Mouse (Mus musculus): Measurements from ENCODE around the gene Itga2. TPM values are rescaled to one million over a fixed set of nuclear protein-coding genes. Genes with fewer than 3 reads are reported as not detected.

Itga2 gene
- polyA plus RNA-seq (2016; fragmentation: Nextera tagmentation; extraction: Ambion mirVana) = 2.8 and 3.3 TPM in 2 replicates

DNA sequence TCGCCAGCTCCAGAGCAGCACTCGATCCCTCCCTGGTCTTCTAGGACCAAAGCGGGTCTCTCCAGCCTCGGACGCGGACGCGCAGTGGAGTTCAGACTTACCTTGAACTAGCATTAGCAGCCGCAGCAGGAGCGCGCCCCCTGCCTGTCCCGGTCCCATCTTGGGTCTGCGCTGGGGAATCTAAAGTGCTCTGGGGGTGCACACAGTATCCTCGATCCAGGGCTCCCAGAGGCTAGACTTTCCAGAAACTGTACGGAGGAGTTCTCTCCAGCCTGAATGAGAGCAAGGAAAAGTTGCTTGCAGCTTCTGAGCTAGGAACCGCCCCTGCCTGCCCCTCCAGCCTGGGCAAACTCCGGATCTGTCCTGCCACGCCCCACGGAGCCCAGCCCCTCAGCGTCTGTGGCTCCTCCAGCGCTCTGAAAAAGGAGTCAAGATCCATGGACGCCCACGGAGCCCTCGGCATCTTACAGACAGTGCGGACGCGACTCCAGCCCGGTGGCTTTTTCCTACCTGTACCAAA, at the start of gene Itga2:
Gene Itga2, minus strand, starts transcription at position 326 of the 520 bp plus-strand sequence.
- peaks cover 8% of the 10 kb centered on the region for H3K4me1 ChIP-seq
- H3K36me3 ChIP-seq = no peaks in the 10 kb centered on the region
- H3K4me2 ChIP-seq (replicated peaks) = peak within 1 kb of the TSS; percentile 63
- H3K9me3 ChIP-seq = no peaks in the 10 kb centered on the region
- peak within 1 kb of the TSS; percentile 43 for H3K4me3 ChIP-seq
- 2% methylated on average over 28 of the region's 28 CpGs for WGBS
- peak within 1 kb of the TSS; percentile 42; the same call in 1 of the 2 replicates for H3K9ac ChIP-seq
- no peak within 1 kb of the TSS for H3K27ac ChIP-seq
- peak; percentile 69 for ATAC-seq (ENCODE audit: insufficient number of reproducible peaks, insufficient read depth, low FRiP score, low TSS enrichment)
- peaks cover 12% of the 10 kb centered on the region; the same call in 1 of the 2 replicates for H3K27me3 ChIP-seq

DNA sequence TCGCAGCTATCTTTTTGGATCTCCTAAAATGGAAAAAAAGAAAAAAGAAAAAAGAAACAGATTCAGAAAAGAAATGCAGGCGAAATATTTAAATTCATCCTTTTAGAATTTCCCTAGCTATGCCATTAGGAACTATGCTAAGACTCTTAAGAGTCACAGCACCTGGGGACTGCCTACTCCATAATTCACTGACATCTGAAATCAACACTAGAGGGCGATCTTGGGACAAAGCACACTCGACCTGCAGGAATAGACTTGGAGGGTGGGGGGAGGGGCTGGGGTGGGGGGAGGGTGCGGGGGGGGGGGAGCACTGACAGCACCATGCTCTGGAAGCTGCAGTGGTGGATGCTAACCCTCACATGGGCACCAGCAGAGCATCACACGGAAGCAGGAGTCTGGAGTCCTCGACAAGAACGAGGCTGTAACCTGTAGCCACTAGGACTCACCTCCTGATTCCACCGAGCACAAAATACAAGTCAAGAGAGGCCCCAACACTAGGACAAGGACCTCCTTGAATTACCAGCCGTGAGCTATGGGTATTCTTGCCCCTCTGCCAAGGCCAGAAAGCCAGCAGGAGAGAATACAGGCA, 49.0 kb upstream of the Itga2 start:
- Histone ChIP-seq H3K9me3 (no peaks in the 10 kb centered on the region), H3K4me3 (no peak overlapping the region)

DNA sequence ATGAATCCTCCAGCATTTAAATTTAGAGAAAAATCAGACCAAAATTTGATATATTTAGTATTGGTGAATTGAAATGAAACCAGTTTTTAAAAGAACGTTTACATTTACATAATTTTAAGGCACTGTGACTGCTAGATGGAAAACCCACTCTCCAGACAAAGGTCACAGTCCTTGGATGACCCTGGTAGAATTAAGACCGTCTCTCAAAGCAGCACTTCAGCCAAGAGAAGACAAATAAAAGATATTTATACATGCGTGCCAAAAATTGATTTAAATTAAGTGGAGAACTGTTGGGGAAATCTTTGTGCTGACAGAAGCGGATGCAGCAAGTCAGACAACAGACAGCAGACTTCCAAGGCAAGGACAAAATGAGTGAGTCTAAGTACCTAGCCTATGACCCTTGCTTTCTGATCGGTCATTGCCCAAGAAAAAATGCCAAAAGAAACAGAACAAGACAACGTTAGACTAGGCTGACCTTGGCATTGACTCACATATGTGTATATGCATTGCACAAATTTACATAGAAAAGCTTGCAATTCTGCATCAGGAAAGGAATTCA, 42.7 kb upstream of the Itga2 start:
- no peak overlapping the region for H3K27ac ChIP-seq
- no peak overlapping the region for H3K4me2 ChIP-seq (replicated peaks)
- no peaks in the 10 kb centered on the region for H3K27me3 ChIP-seq
- H3K9ac ChIP-seq = no peak overlapping the region
- 69% methylated on average over 6 of the region's 6 CpGs for WGBS
- no peak overlapping the region for H3K4me3 ChIP-seq
- H3K4me1 ChIP-seq = no peaks in the 10 kb centered on the region
- H3K9me3 ChIP-seq = no peaks in the 10 kb centered on the region
- no peaks in the 10 kb centered on the region for H3K36me3 ChIP-seq
- ATAC-seq (ENCODE audit: insufficient number of reproducible peaks, insufficient read depth, low FRiP score, low TSS enrichment) = no peak

More for the DNA sequence above, 49.0 kb upstream of the Itga2 start:
- ATAC-seq (ENCODE audit: insufficient number of reproducible peaks, insufficient read depth, low FRiP score, low TSS enrichment) = no peak
- H3K36me3 ChIP-seq = no peaks in the 10 kb centered on the region
- H3K4me2 ChIP-seq (replicated peaks) = no peak overlapping the region
- no peak overlapping the region for H3K9ac ChIP-seq
- H3K4me1 ChIP-seq = no peaks in the 10 kb centered on the region
- H3K27ac ChIP-seq = no peak overlapping the region
- H3K27me3 ChIP-seq = no peaks in the 10 kb centered on the region
- WGBS = 44% methylated on average over 10 of the region's 10 CpGs

DNA sequence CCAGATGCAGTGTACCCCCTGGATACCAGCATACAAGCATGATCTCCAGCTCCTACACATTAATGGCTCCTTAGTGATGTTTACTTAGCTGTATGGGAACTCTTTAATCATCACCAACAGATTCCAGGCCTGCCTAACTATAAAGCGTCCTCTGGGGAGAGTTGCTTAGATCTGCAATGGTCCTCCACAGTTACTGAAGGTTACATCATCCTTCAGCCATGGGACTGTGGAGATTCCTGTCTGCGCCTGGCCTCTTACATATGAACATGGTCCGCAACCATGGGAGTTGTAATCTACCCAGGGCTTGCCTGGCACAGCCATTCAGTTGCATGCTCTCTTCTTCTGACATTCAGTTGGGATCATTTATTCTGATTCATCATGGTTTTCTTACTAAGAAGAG, 40.0 kb upstream of the Itga2 start:
- Histone ChIP-seq H3K27ac (no peak overlapping the region), H3K9me3 (no peaks in the 10 kb centered on the region), H3K27me3 (no peaks in the 10 kb centered on the region), H3K4me1 (no peaks in the 10 kb centered on the region), H3K4me3 (no peak overlapping the region), H3K36me3 (no peaks in the 10 kb centered on the region), H3K4me2 (replicated peaks) (no peak overlapping the region), H3K9ac (no peak overlapping the region)
- no peak for ATAC-seq (ENCODE audit: insufficient number of reproducible peaks, insufficient read depth, low FRiP score, low TSS enrichment)
- 95% methylated on average over 3 of the region's 3 CpGs for WGBS

DNA sequence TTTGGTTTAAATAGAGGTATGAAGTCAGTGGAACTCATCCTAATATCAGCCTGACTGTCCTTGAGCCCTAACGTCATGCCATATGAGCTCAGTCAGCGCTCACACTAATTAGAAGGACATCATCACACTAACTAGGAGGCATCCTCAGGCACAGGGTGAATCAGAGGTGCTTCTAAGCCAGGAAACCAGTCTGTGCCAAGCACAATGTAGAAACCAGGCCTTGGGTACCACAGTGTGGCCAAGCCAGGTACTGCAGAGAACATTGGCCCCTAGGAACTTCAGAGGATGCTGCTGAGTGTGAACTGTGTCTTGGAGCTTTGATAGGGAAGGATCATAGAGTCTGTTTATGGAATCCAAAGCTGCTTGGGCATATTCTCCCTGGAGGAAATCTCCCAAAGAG, 32.3 kb upstream of the Itga2 start:
- Histone ChIP-seq H3K27ac (no peak overlapping the region), H3K9ac (no peak overlapping the region), H3K4me1 (no peaks in the 10 kb centered on the region), H3K9me3 (no peaks in the 10 kb centered on the region), H3K27me3 (no peaks in the 10 kb centered on the region), H3K4me3 (no peak overlapping the region), H3K36me3 (no peaks in the 10 kb centered on the region), H3K4me2 (replicated peaks) (no peak overlapping the region)
- 18% methylated on average over 2 of the region's 2 CpGs for WGBS
- no peak for ATAC-seq (ENCODE audit: insufficient number of reproducible peaks, insufficient read depth, low FRiP score, low TSS enrichment)

DNA sequence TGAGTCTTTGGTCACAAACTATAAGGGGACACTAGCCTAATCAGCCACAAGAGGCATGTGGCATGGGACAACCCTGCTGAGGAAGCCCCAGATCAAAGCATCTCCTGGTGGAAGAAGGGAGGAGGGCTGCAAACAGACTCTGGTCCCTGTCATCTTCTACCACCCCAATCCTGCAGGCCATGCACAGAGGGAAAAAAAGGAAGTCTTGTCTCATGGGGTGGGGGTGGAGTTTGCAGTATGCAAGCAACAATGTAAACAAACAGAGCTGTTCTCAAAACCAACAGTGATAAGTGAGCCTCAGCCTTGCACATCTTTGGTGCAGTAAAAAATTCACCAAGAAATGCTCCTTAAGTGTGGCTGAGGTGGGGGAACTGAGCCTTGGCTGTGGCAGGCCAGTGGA, 22.6 kb upstream of the Itga2 start:
- Histone ChIP-seq H3K36me3 (no peaks in the 10 kb centered on the region), H3K4me1 (no peaks in the 10 kb centered on the region), H3K27me3 (no peaks in the 10 kb centered on the region), H3K4me2 (replicated peaks) (no peak overlapping the region), H3K9me3 (no peaks in the 10 kb centered on the region), H3K27ac (no peak overlapping the region), H3K9ac (no peak overlapping the region), H3K4me3 (no peak overlapping the region)
- ATAC-seq (ENCODE audit: insufficient number of reproducible peaks, insufficient read depth, low FRiP score, low TSS enrichment) = no peak

DNA sequence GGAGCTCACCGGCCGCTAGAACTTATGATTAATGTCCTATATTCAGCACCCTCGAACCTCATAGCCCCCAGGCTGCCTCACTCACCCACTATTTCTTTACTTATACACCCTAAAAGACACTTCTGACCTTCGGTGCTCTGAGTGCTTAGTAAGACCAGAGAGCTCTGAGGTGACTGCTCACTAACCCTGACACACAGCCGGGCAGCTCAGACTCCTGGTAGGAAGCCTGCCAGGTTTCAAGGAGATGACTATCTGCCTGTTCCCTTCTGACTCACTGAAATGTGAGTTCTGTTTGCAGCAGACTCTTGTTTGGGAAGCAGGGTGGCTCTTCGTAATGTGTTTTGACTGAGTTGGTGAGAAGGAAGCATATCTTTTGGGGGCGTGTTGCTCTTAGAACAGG, 1.6 kb upstream of the Itga2 start:
- peaks cover 12% of the 10 kb centered on the region; the same call in 1 of the 2 replicates for H3K27me3 ChIP-seq
- no peak overlapping the region for H3K9ac ChIP-seq
- WGBS = 84% methylated on average over 7 of the region's 7 CpGs
- ATAC-seq (ENCODE audit: insufficient number of reproducible peaks, insufficient read depth, low FRiP score, low TSS enrichment) = no peak
- no peaks in the 10 kb centered on the region for H3K36me3 ChIP-seq
- no peaks in the 10 kb centered on the region for H3K9me3 ChIP-seq
- H3K4me1 ChIP-seq = peaks cover 8% of the 10 kb centered on the region
- H3K4me3 ChIP-seq = no peak overlapping the region
- H3K27ac ChIP-seq = no peak overlapping the region
- no peak overlapping the region for H3K4me2 ChIP-seq (replicated peaks)

DNA sequence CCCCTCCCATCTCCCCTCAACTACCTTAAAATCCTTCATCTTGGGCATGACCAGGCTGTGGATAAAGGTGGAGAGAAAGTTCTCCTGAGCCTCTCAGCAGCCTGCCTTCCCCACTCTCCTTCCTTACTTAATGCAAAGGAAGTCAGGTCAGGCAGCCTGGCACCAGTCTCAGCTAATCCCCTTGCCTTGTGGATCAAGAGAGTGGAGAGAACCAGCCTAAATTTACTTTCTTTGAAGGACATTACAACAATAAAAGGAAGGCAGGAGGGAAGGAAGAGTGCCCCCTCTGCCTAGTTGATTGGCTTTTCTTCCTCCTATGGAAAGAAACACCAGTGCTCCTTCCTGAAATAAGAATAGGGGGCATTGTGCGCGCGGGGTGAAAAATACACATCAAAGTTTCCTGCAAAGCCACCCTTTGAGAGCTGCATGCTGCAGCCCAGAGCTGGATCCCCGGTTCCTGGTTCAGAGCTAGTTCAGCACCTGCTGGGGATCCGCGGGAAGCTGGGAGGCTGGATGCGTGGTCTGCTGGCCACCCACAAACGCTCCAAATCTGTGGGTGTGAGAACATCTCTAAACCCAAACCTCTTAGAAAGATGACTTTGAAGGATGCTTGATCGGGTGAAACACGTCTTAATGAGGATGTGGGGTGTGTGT, 777 bp downstream of the Itga2 start:
- Histone ChIP-seq H3K9ac (peak overlapping the region; percentile 42; the same call in 1 of the 2 replicates), H3K9me3 (no peaks in the 10 kb centered on the region), H3K4me1 (peaks cover 8% of the 10 kb centered on the region), H3K27me3 (peaks cover 12% of the 10 kb centered on the region; the same call in 1 of the 2 replicates), H3K4me3 (peak overlapping the region; percentile 43), H3K36me3 (no peaks in the 10 kb centered on the region), H3K4me2 (replicated peaks) (peak overlapping the region; percentile 63), H3K27ac (no peak overlapping the region)
- WGBS = 1% methylated on average over 10 of the region's 10 CpGs
- no peak for ATAC-seq (ENCODE audit: insufficient number of reproducible peaks, insufficient read depth, low FRiP score, low TSS enrichment)

DNA sequence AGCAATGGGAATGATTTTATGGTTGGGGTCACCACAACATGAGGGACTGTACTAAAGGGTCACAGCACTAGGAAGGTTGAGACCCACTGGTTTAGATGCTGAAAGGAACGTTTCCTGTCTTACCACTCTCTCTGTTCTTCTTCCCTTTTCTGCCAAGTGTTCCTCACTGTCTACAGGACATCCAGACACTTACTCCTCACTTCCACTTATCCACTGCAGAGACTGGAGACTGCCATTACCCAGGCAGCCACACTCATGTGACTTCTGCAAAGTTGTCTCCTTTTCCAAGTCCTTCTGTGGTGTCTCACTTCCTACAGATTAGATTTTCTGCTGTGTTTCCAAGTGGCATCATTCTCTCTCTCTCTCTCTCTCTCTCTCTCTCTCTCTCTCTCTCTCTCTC, 7.1 kb downstream of the Itga2 start:
- Histone ChIP-seq H3K9me3 (no peaks in the 10 kb centered on the region), H3K36me3 (no peaks in the 10 kb centered on the region), H3K4me2 (replicated peaks) (no peak overlapping the region), H3K4me1 (no peaks in the 10 kb centered on the region), H3K4me3 (no peak overlapping the region), H3K9ac (no peak overlapping the region), H3K27me3 (no peaks in the 10 kb centered on the region), H3K27ac (no peak overlapping the region)
- ATAC-seq (ENCODE audit: insufficient number of reproducible peaks, insufficient read depth, low FRiP score, low TSS enrichment) = no peak
- WGBS = 94% methylated on average over 1 of the region's 1 CpGs

DNA sequence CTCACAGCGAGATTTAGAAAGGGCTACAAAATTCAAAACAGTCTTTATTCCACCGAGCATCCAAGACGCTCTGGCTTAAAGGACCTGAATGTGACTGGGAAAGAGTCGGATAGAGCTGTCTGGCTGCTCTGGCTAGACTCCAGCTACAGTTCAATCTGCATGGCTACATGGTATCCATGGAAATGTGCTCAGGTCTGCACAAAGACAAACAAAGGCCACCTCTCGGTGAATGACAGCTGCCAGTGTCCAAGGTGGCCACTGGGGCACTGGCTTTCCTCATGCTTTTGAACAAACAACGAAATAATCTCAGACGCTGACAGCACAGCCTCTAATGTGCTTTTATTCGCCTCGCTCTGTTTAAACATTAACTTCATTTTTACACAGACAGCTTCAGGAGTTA, 8.6 kb downstream of the Itga2 start:
- Histone ChIP-seq H3K9me3 (no peaks in the 10 kb centered on the region), H3K27ac (no peak overlapping the region), H3K4me1 (no peaks in the 10 kb centered on the region), H3K4me2 (replicated peaks) (no peak overlapping the region), H3K4me3 (no peak overlapping the region), H3K36me3 (no peaks in the 10 kb centered on the region), H3K9ac (no peak overlapping the region), H3K27me3 (no peaks in the 10 kb centered on the region)
- WGBS = 51% methylated on average over 9 of the region's 9 CpGs
- 0 out of 2 replicates have a peak, but pooled peaks have one; percentile 52 for ATAC-seq (ENCODE audit: insufficient number of reproducible peaks, insufficient read depth, low FRiP score, low TSS enrichment)

DNA sequence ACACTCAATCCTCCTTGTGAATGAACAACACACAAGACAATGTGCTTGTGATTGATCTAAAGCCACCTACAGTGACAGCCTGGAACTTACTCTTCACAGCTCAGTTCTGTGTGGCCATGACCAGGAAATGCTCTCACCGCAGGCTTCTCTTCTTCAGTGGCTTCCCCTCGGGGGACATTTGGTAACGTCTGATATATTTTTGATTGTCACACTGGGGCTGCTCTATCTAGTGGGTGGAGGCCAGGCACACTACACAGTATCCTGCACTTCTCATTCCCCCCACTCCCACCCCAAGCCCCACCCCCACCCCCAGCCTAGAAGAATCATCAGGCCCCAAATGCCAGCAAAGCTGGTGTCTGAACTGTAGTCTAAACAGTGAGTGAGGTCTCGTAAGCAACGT, 16.1 kb downstream of the Itga2 start:
- H3K4me3 ChIP-seq = no peak overlapping the region
- 63% methylated on average over 5 of the region's 5 CpGs for WGBS
- H3K36me3 ChIP-seq = no peaks in the 10 kb centered on the region
- H3K27ac ChIP-seq = no peak overlapping the region
- no peak for ATAC-seq (ENCODE audit: insufficient number of reproducible peaks, insufficient read depth, low FRiP score, low TSS enrichment)
- no peaks in the 10 kb centered on the region for H3K4me1 ChIP-seq
- no peak overlapping the region for H3K4me2 ChIP-seq (replicated peaks)
- H3K9me3 ChIP-seq = no peaks in the 10 kb centered on the region
- H3K9ac ChIP-seq = no peak overlapping the region
- no peaks in the 10 kb centered on the region for H3K27me3 ChIP-seq

DNA sequence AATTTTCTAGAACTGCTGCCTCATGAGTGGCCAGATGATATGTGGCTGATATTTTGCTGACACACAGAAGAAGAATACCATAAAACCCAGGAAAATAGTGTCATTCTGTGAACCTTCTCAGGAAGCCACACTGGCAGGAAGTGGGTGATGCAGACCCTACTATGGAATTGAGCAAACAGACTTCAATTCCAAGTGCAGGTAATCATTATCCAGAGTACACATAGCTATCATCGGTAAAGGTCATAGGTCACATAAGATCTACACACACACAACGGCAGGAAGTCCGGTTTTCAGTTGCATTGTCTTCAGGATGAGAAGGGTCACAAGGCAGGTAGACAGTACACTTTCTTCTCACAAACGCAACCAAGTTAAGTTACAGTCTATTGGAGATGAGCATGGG, 16.9 kb downstream of the Itga2 start:
- H3K9ac ChIP-seq = no peak overlapping the region
- ATAC-seq (ENCODE audit: insufficient number of reproducible peaks, insufficient read depth, low FRiP score, low TSS enrichment) = no peak
- H3K27me3 ChIP-seq = no peaks in the 10 kb centered on the region
- H3K9me3 ChIP-seq = no peaks in the 10 kb centered on the region
- no peak overlapping the region for H3K27ac ChIP-seq
- no peaks in the 10 kb centered on the region for H3K4me1 ChIP-seq
- no peaks in the 10 kb centered on the region for H3K36me3 ChIP-seq
- no peak overlapping the region for H3K4me2 ChIP-seq (replicated peaks)
- WGBS = 80% methylated on average over 4 of the region's 4 CpGs
- H3K4me3 ChIP-seq = no peak overlapping the region

Data from embryonic facial prominence, embryonic 12.5 days (tissue).